Mouse (Mus musculus) brain, embryonic 14.5 days (tissue): ENCODE measurements around the gene Cptp.

Experiments
- CTCF ChIP-seq: fragments of 200-500 bp; IDR thresholded peaks from 2 replicates; pipeline ENCODE4 v1.5.1; 2012; ENCODE audit warnings: inconsistent platforms, mild to moderate bottlenecking, moderate library complexity, borderline replicate concordance; ENCODE audit not compliant: insufficient read depth, insufficient read length; ENCODE audit errors: extremely low read depth
- POLR2A ChIP-seq: fragments of 200-500 bp; IDR thresholded peaks from 2 replicates; pipeline ENCODE4 v1.6.1; 2012; ENCODE audit warnings: mild to moderate bottlenecking, inconsistent platforms, borderline replicate concordance; ENCODE audit not compliant: poor library complexity, insufficient read depth, insufficient read length, severe bottlenecking; ENCODE audit errors: extremely low read depth

GRCm38 (mm10) chr4:155851368-155851767 lies 17.9 kb downstream of the Cptp start:
- TF ChIP-seq POLR2A (no peak), CTCF (no peak)
